Mouse (Mus musculus) fibroblast of lung, adult 2 months (primary cell): Measurements from ENCODE around the gene Phactr4.
"Not testable (repeated sequence)": the region's sequence is repeated elsewhere in the genome, so short reads cannot be mapped to it uniquely, and the experiment has no call there.

Experiments
- DNase-seq: peaks from one replicate; pipeline ENCODE4 v3.0.0-alpha.2; 2011; ENCODE audit warnings: low read depth

The Phactr4 gene

DNA sequence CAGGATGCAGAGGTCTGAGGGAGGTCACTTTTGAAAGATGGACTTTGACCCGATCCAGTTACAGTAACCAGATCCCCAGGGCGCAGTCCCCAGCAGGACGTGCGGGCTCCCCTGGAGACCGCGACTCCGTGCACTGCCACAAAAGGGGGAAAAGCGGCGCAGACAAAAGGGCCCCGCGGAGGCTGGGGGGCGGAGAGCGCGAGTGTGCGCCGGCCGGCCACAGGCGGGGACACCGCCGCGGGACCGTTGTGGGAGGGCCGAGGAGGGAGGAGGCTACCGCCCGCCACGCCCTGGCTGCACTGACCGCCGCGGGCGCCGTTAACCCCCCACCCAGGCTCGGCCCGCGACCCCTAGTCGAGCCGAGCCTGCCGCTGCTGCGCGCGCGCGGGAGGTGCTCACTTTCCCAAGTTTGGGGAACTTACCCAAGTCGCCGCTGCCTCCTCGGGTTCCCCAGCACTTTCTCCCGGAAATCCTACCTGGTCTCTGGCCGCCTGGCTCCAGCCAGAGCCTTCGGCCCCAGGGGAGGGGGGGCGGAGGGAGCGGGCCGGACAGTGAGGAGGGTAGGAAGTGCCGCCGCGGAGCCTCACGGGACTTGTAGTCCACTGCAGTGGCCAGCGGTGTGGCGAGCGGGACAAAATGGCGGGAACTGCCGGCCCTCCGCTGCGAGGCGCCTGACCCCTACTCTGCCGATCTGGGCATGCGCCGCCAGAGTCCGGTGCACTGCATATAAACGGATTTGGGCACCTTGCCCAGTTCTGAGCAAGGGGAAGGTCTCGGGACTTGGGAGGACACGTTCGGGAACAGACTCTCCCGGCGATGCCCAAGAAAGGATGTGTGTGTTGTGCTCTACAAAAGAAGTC lies at the start of gene Phactr4:
TSS of gene Phactr4 (minus strand) at position 567 of the 860 bp plus-strand sequence.
- peak; percentile 85 for DNase-seq

GRCm38 (mm10) chr4:132469873-132470272 lies 47.6 kb upstream of the Phactr4 start:
- no peak for DNase-seq

DNA sequence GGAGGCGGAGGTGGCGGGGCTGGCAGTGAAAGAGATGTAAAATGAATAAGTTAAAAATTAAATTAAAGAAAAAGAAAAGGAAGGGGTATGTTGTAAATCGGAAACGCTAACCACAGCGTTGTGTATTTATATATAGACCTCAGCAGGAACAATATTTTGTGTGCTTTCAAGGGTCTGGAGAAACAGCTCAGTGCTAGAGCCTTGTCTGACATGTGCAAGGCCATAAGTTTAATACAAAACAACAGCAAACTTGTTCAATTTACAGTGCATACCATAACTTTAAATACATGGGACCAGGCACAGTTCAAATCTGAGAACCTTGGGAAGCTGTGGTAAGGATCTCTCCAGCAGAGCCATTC lies 41.9 kb upstream of the Phactr4 start:
- DNase-seq: no peak

GRCm38 (mm10) chr4:132463430-132464254 lies 41.4 kb upstream of the Phactr4 start, which contains the start of gene Med18:
Med18 (minus strand) TSS chr4:132463921.
- peak; percentile 80 for DNase-seq

- DNase-seq: no peak
Observed at GRCm38 (mm10) chr4:132462836-132463235, 40.5 kb upstream of the Phactr4 start.

GRCm38 (mm10) chr4:132460225-132460624 lies 37.9 kb upstream of the Phactr4 start:
- no peak for DNase-seq

DNA sequence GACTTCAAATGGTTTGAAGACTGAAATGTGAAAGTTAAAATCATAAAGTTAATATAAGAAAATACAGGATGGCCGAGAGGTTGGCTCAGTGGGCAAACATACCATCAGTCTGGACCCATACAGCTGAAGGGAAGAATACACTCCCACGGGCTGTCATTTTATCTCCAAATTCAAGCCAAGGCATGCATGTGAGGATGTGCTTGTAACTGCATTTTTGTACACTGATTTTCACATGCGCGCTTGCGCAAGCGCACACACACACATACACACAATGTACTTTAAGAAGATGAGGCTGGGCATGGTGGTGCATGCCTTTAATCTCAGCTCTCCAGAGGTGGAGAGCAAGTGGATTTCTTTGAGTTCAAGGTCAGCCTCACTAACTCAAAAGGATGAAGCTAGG lies 33.3 kb upstream of the Phactr4 start:
- DNase-seq: no peak

- DNase-seq: no peak
Observed at GRCm38 (mm10) chr4:132455146-132455545, 32.9 kb upstream of the Phactr4 start.

DNA sequence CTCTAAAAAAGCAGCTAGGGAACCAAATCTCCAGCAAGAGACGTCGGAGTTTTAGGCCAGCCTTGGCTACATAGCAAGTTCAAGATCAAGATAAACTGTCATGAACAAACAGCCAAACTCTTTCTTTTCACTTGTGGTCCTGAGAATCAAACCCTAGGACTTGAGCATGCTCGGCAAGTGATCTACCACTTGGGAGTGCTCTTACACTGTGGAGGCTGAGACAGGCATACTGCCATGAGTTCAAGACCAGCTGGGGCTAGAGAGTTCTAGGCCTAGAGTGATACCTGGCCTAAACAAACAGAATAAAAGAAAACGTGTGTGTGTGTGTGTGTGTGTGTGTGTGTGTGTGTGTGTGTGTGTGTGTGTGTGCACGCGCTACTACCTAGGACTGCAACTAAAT lies 31.9 kb upstream of the Phactr4 start:
- DNase-seq: no peak

DNA sequence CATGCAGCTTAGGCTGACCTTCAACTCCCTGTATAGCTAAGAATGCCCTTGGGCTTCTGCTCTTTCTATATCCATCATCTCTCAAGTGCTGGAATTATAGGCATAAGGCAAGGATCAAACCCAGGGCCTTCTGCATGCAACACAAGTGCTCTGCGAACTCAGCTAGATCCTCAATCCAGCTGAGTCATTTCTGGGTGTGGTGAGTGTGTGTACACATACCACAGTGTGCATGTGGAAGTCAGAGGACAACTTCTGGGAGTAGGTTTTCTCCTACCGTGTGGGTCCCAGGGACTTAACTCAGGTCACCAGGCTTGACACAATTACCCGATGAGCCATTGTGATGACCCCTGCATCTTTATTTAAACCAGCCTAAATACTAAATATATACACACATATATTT lies 27.5 kb upstream of the Phactr4 start:
- DNase-seq: no peak

DNA sequence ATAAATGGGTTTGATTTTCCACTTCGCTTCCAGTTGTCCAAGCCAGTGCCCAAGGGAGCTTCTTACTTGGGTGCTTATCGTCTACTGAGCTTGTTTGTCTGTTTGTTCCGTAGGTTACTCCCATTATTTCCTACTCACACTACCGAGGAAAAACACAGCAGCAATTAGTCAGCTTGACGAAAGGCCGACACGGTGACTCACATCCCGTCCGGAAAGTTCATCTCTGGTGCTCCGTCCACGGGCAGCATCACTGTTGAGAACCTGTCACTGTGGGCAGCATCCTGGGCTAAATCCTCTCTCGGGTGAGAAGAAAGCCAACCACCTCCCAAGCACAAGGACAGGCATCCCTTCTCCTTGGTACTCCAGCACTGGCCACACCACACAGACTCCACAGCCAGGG lies 23.8 kb upstream of the Phactr4 start:
- DNase-seq: no peak

DNA sequence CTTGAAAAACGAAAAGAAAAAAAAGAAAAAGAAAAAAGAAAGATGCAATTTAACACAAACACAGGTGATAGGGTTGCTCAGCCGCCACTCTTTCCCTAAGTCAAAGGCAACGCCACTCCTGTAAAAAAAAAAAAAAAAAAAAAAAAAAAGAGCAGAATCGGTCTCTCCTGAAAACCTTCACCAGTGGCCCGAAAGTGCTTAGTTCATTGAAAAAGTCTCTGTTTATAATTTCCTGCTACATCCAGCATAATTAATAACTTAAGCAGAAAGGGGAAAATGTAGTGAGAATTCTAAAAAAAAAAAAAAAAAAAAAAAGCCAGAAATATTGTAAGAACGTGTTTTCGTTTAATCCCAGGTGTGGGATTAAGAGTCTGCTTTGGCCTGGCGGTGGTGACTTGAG lies 22.2 kb upstream of the Phactr4 start:
- no peak for DNase-seq

DNA sequence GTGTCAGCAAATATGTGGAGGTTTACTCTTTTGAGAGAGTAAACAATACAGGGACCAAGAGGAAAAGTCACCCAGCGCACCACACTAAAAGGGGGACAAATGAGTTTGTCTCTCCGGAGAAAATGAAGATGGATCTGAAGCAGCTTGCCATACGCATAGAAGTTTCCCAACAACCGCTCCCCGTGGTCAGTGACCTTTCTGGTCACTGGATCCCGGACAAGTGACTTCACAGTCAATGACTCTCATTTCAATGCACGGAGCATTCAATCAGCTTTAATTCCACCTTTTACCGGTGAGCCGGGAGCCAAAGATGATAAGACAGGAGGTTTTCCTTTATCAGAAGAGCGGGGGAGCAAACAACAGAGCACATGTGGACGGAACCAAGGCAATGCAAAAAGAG lies 15.6 kb upstream of the Phactr4 start:
- no peak for DNase-seq

- no peak for DNase-seq
Observed at GRCm38 (mm10) chr4:132432717-132433372, 10.6 kb upstream of the Phactr4 start.

DNA sequence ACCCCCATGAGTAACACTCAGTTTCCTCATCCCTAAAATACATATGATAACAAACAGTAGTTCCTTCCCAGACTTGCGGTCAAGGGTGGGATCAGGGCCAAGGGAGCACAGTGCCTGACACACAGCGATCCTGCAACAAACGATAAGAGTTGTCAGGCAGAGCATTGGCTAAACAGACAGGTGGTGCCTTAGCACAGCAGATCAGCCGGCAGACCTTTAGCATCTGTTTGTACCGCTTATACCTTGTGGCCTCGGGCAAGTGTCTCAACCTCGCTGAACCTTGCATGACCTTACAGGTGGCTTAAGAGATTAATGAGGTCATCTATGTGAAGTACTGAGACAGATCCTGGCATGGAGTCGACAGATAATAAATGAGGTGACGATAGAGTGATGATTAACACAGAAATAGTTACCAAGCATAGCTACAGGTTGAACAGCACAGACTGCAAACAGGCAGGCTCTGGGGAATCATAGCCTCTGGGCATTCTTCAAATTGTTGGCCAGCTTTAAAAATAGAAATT lies 5.8 kb upstream of the Phactr4 start:
- DNase-seq: no peak

GRCm38 (mm10) chr4:132427493-132427892 lies 5.2 kb upstream of the Phactr4 start:
- no peak for DNase-seq

- DNase-seq: no peak
Observed at GRCm38 (mm10) chr4:132426021-132426420, 3.7 kb upstream of the Phactr4 start.

DNA sequence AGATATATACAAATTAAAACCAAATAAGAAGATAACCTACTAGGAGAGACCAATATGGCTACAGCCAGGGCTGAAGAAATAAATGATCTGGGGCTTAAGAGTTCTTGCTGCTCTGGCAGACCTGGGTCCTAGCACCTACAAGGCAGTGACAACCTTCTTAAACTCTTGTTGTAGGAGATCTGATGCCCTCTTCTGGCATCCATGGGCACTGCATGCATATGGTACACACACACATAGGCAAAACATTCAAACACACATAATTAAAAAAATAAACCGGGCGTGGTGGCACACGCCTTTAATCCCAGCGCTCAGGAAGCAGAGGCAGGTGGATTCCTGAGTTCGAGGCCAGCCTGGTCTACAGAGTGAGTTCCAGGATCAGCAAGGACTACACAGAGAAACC lies 2.5 kb upstream of the Phactr4 start:
- DNase-seq: no peak

GRCm38 (mm10) chr4:132421556-132421922 lies 750 bp downstream of the Phactr4 start:
- no peak for DNase-seq

- DNase-seq: peak; percentile 27
Observed at GRCm38 (mm10) chr4:132420471-132420870, 1.8 kb downstream of the Phactr4 start.

DNA sequence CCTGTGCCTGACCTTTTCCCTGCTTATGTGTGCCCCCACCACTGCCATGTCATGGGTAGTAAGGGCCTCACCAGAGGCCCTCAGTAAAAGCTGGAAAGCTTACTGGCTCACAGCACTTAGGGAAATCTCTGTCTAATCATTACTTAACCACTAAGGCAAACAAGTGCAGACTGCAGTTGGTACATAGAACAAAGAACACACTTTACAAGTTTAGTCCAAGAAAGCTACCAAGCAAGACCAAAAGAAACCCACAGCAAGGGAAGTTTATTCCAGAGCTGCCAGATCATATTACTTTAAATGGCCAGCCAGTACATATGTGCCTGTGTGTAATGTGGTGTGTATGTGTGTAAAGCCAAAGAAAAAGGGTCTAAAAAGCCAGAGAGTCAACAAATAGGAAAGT lies 6.3 kb downstream of the Phactr4 start:
- DNase-seq: peak; percentile 45

DNA sequence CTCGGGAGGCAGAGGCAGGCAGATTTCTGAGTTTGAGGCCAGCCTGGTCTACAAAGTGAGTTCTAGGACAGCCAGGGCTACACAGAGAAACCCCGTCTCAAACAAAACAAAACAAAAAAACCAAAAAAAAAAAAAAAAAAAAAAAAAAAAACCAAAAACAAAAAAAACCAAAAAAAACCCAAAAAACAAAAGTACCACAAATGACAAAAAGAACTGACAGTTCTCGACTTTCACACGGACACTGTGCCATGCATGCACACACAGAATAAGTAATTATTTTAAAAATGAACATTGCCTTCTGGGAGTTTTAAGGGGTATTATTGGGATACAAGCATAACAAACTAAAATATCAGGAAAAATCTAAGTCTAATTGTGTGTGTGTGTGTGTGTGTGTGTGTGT lies 9.0 kb downstream of the Phactr4 start:
- DNase-seq: not testable (repeated sequence)
